ENCODE assay signal across 10 mouse cellular contexts in the genomic region with DNA sequence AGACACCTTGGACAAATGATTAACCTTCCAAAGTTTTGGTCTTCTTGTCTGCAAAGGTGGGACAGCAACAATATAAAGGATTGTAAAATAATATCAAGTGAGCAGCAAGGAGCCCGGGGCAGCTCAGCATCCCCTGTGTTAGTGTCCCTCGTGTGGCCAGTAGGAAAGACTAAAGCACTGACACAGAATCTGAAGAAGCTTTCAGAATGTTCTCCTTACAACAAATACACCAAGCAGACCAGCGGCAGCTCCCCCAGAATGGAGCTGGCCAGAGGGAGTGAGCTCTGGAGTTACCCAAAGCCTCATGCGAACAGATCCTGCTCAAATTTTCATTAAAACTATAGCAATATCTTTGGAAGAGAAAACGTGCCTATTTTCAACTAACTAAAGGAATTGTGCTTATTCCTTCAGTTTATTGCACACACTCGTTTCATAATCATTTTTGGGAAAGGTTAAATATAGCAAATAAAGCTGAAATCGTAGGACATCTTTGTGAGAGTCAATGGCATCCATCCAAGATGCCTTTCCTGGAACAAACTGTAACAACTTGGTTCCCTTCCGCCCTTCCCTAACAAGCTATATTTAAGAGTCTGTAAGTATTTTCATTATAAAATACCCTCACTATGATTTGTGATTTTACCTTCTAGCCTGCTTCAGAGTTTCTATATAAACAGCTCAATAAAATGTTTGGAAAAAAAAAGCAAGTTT.
DNase-seq lines count a peak whose midpoint lies in the region; ATAC-seq and TF ChIP-seq lines count a peak whose summit lies in the region.
"Had no signal": no experiment of that assay in that cellular context is flagged by ENCODE, and none has a peak within 500 bp of the region (broad histone marks: within the 10 kb centered on the region; RNA-seq: fewer than 3 reads in every experiment).

No protein-coding gene starts in this region.

- no peak overlapping the region for H3K4me3 ChIP-seq in heart, embryonic 11.5 days (ENCODE audit: low read depth, low read length)
- H3K4me3 ChIP-seq in liver, adult 2 months (ENCODE audit: insufficient read depth, low read depth, low read length) = no peak overlapping the region
- no peak overlapping the region for H3K4me3 ChIP-seq in liver, embryonic 11.5 days (ENCODE audit: low read depth, low read length)
- H3K4me3 ChIP-seq in stomach, postnatal 0 days (ENCODE audit: low read depth, low read length) = no peak overlapping the region
- no peak overlapping the region for H3K4me3 ChIP-seq in forebrain, embryonic 12.5 days (replicated peaks)
- H3K4me3 ChIP-seq in midbrain, embryonic 11.5 days (ENCODE audit: low read depth, low read length) = no peak overlapping the region

- H3K79me2 ChIP-seq in liver, adult 2 months (ENCODE audit: control insufficient read depth, insufficient read depth, low read length) = no peaks in the 10 kb centered on the region

- no peak for TF ChIP-seq EP300 in stomach, postnatal 0 days (optimal IDR thresholded peaks at IDR 0.05)

- H3K36me3 ChIP-seq in heart, embryonic 11.5 days (ENCODE audit: control insufficient read depth, insufficient read depth, low read length) = no peaks in the 10 kb centered on the region
- no peaks in the 10 kb centered on the region for H3K36me3 ChIP-seq in liver, adult 2 months (ENCODE audit: control insufficient read depth, insufficient read depth, low read length)
- H3K36me3 ChIP-seq in liver, embryonic 11.5 days (ENCODE audit: control insufficient read depth, insufficient read depth, low read length) = no peaks in the 10 kb centered on the region
- no peaks in the 10 kb centered on the region for H3K36me3 ChIP-seq in stomach, postnatal 0 days (ENCODE audit: control insufficient read depth, insufficient read depth, low read length)
- H3K36me3 ChIP-seq in forebrain, embryonic 12.5 days (replicated peaks) = no peaks in the 10 kb centered on the region
- H3K36me3 ChIP-seq in midbrain, embryonic 11.5 days (ENCODE audit: control insufficient read depth, insufficient read depth, low read length) = no peaks in the 10 kb centered on the region

- 0 out of 2 replicates have a peak, but pooled peaks have one; percentile 7 for TF ChIP-seq CTCF in liver, adult 2 months (IDR thresholded peaks at IDR 0.05; ENCODE audit: low read depth, low read length)
- TF ChIP-seq CTCF in stomach, postnatal 0 days (IDR thresholded peaks at IDR 0.05; ENCODE audit: low read depth) = no peak; the same call in 1 of the 2 replicates

- H3K27me3 ChIP-seq in heart, embryonic 11.5 days (ENCODE audit: control insufficient read depth, insufficient read depth, low read length) = no peaks in the 10 kb centered on the region
- H3K27me3 ChIP-seq in liver, adult 2 months (ENCODE audit: control insufficient read depth, insufficient read depth, low read length) = no peaks in the 10 kb centered on the region
- H3K27me3 ChIP-seq in liver, embryonic 11.5 days (replicated peaks; ENCODE audit: control insufficient read depth, insufficient read depth, low read length) = no peaks in the 10 kb centered on the region
- no peaks in the 10 kb centered on the region for H3K27me3 ChIP-seq in stomach, postnatal 0 days (ENCODE audit: control insufficient read depth, insufficient read depth, low read length)
- H3K27me3 ChIP-seq in forebrain, embryonic 12.5 days = no peaks in the 10 kb centered on the region
- no peaks in the 10 kb centered on the region for H3K27me3 ChIP-seq in midbrain, embryonic 11.5 days (ENCODE audit: control insufficient read depth, insufficient read depth, low read length)

- no peak overlapping the region for H3K9ac ChIP-seq in heart, embryonic 11.5 days (ENCODE audit: low read depth, low read length)
- no peak overlapping the region for H3K9ac ChIP-seq in liver, adult 2 months (ENCODE audit: low read depth, low read length)
- no peak overlapping the region for H3K9ac ChIP-seq in liver, embryonic 11.5 days (ENCODE audit: low read depth, low read length)
- no peak overlapping the region for H3K9ac ChIP-seq in stomach, postnatal 0 days (ENCODE audit: low read length)
- H3K9ac ChIP-seq in forebrain, embryonic 12.5 days = no peak overlapping the region
- no peak overlapping the region for H3K9ac ChIP-seq in midbrain, embryonic 11.5 days (ENCODE audit: low read length)

- H3K4me2 ChIP-seq in heart, embryonic 11.5 days = no peak overlapping the region
- no peak overlapping the region for H3K4me2 ChIP-seq in liver, embryonic 11.5 days
- no peak overlapping the region for H3K4me2 ChIP-seq in stomach, postnatal 0 days (replicated peaks; ENCODE audit: low read depth)
- H3K4me2 ChIP-seq in forebrain, embryonic 12.5 days = no peak overlapping the region
- no peak overlapping the region for H3K4me2 ChIP-seq in midbrain, embryonic 11.5 days

- no peaks in the 10 kb centered on the region for H3K9me3 ChIP-seq in heart, embryonic 11.5 days (replicated peaks; ENCODE audit: control insufficient read depth, low read length)
- H3K9me3 ChIP-seq in liver, embryonic 11.5 days (ENCODE audit: control insufficient read depth, low read length) = no peaks in the 10 kb centered on the region
- no peaks in the 10 kb centered on the region for H3K9me3 ChIP-seq in stomach, postnatal 0 days (ENCODE audit: control insufficient read depth, low read length)
- no peaks in the 10 kb centered on the region for H3K9me3 ChIP-seq in forebrain, embryonic 12.5 days
- no peaks in the 10 kb centered on the region for H3K9me3 ChIP-seq in midbrain, embryonic 11.5 days (ENCODE audit: control insufficient read depth, low read length)

- H3K4me1 ChIP-seq in heart, embryonic 11.5 days (ENCODE audit: control insufficient read depth, insufficient read depth, low read length) = peaks cover 9% of the 10 kb centered on the region
- peaks cover 1% of the 10 kb centered on the region; the same call in 1 of the 2 replicates for H3K4me1 ChIP-seq in liver, adult 2 months (ENCODE audit: control insufficient read depth, insufficient read depth, low read length)
- H3K4me1 ChIP-seq in liver, embryonic 11.5 days (replicated peaks; ENCODE audit: control insufficient read depth, insufficient read depth, low read length) = no peaks in the 10 kb centered on the region
- H3K4me1 ChIP-seq in stomach, postnatal 0 days (replicated peaks; ENCODE audit: control insufficient read depth, insufficient read depth) = no peaks in the 10 kb centered on the region
- H3K4me1 ChIP-seq in forebrain, embryonic 12.5 days = no peaks in the 10 kb centered on the region
- H3K4me1 ChIP-seq in midbrain, embryonic 11.5 days (ENCODE audit: control insufficient read depth, insufficient read depth, low read length) = no peaks in the 10 kb centered on the region

- no peak for TF ChIP-seq POLR2A in liver, adult 2 months (IDR thresholded peaks at IDR 0.05; ENCODE audit: extremely low read depth, insufficient read depth, low read length)

- DNase-seq in heart, adult 18-20 months = peak; percentile 48 to 76
- peak; percentile 20 for DNase-seq in liver, adult 2 months (ENCODE audit: extremely low read depth, low read depth, low spot score)
- no peak for DNase-seq in liver, embryonic 11.5 days (ENCODE audit: low spot score)
- DNase-seq in kidney, postnatal 25 days = peak; percentile 52 to 58
- DNase-seq in stomach, postnatal 0 days (ENCODE audit: low spot score) = no peak
- no peak for DNase-seq in midbrain, embryonic 11.5 days (ENCODE audit: low spot score, missing footprints)
- DNase-seq: thymus, postnatal 14 days had no signal

- no peak for ATAC-seq in heart, embryonic 11.5 days (replicated peaks; ENCODE audit: insufficient number of reproducible peaks, low FRiP score, low TSS enrichment)
- no peak for ATAC-seq in liver, embryonic 11.5 days (replicated peaks; ENCODE audit: low FRiP score)
- ATAC-seq in stomach, postnatal 0 days (ENCODE audit: low FRiP score, low TSS enrichment) = no peak
- ATAC-seq in forebrain, embryonic 12.5 days (ENCODE audit: low FRiP score) = no peak
- ATAC-seq in midbrain, embryonic 11.5 days (ENCODE audit: low FRiP score) = no peak
- ATAC-seq: forebrain, embryonic 16.5 days had no signal

- H3K27ac ChIP-seq in heart, embryonic 11.5 days (ENCODE audit: low read depth, low read length) = no peak overlapping the region
- peak overlapping the region; percentile 77 for H3K27ac ChIP-seq in liver, adult 2 months (replicated peaks; ENCODE audit: insufficient read depth, low read depth, low read length)
- no peak overlapping the region for H3K27ac ChIP-seq in liver, embryonic 11.5 days (ENCODE audit: low read depth, low read length)
- 0 out of 2 replicates have a peak overlapping the region, but pooled peaks have one; percentile 20 for H3K27ac ChIP-seq in stomach, postnatal 0 days (replicated peaks)
- H3K27ac ChIP-seq in forebrain, embryonic 12.5 days = no peak overlapping the region
- H3K27ac ChIP-seq in midbrain, embryonic 11.5 days (ENCODE audit: low read depth, low read length) = no peak overlapping the region

- WGBS in heart, embryonic 11.5 days (ENCODE audit: insufficient replicate concordance) = 72% methylated on average over 8 of the region's 8 CpGs
- WGBS in liver, adult 2 months = 58% methylated on average over 8 of the region's 8 CpGs
- WGBS in liver, embryonic 11.5 days = 80% methylated on average over 8 of the region's 8 CpGs
- 50% methylated on average over 8 of the region's 8 CpGs for WGBS in stomach, postnatal 0 days
- 84% methylated on average over 8 of the region's 8 CpGs for WGBS in forebrain, embryonic 12.5 days
- WGBS in midbrain, embryonic 11.5 days = 84% methylated on average over 8 of the region's 8 CpGs

Comparison
In these comparisons a context has a peak if more than half of its experiments do, and no peak if none do; other contexts are left out.
1. DNase-seq: peak in heart, adult 18-20 months (2 of 2), liver, adult 2 months (single experiment) and kidney, postnatal 25 days (2 of 2); none in liver, embryonic 11.5 days (single experiment), stomach, postnatal 0 days (single experiment) and midbrain, embryonic 11.5 days (single experiment).
2. H3K27ac ChIP-seq: peak in liver, adult 2 months (single experiment) and stomach, postnatal 0 days (single experiment); none in heart, embryonic 11.5 days (single experiment), liver, embryonic 11.5 days (single experiment), forebrain, embryonic 12.5 days (single experiment) and midbrain, embryonic 11.5 days (single experiment).